Comparison of ENCODE assay signal across 19 mouse cellular contexts in genomic region chr2:173217763-173218258, GRCm38 (mm10). TPM values are rescaled to one million over a fixed set of nuclear protein-coding genes. Genes with fewer than 3 reads are reported as not detected.
DNase-seq lines count a peak whose midpoint lies in the region; ATAC-seq lines count a peak whose summit lies in the region.
"Had no signal": no experiment of that assay in that cellular context is flagged by ENCODE, and none has a peak within 500 bp of the region (broad histone marks: within the 10 kb centered on the region; RNA-seq: fewer than 3 reads in every experiment).

No protein-coding gene starts in this region.

- 84% methylated on average over 5 of the region's 5 CpGs for WGBS in heart, embryonic 10.5 days
- 82% methylated on average over 5 of the region's 5 CpGs for WGBS in heart, embryonic 12.5 days
- WGBS in midbrain, embryonic 11.5 days, result 89% methylated on average over 5 of the region's 5 CpGs
- 93% methylated on average over 5 of the region's 5 CpGs for WGBS in midbrain, embryonic 15.5 days

- H3K4me1 ChIP-seq in heart, embryonic 10.5 days, result no peaks in the 10 kb centered on the region
- no peaks in the 10 kb centered on the region for H3K4me1 ChIP-seq in heart, embryonic 12.5 days (replicated peaks)
- H3K4me1 ChIP-seq in midbrain, embryonic 11.5 days (ENCODE audit: control insufficient read depth, insufficient read depth, low read length), result no peaks in the 10 kb centered on the region
- H3K4me1 ChIP-seq in midbrain, embryonic 15.5 days, result no peaks in the 10 kb centered on the region
- H3K4me1 ChIP-seq: embryonic facial prominence, embryonic 12.5 days; forebrain, embryonic 12.5 days; hindbrain, embryonic 12.5 days had no signal

- H3K4me2 ChIP-seq in heart, embryonic 12.5 days, result no peak overlapping the region
- no peak overlapping the region for H3K4me2 ChIP-seq in midbrain, embryonic 11.5 days
- no peak overlapping the region for H3K4me2 ChIP-seq in midbrain, embryonic 15.5 days
- H3K4me2 ChIP-seq: embryonic facial prominence, embryonic 12.5 days; forebrain, embryonic 12.5 days; hindbrain, embryonic 12.5 days; limb, embryonic 15.5 days had no signal

- no peak overlapping the region for H3K9ac ChIP-seq in heart, embryonic 12.5 days
- H3K9ac ChIP-seq in midbrain, embryonic 11.5 days (ENCODE audit: low read length), result no peak overlapping the region
- H3K9ac ChIP-seq in midbrain, embryonic 15.5 days, result no peak overlapping the region
- H3K9ac ChIP-seq: embryonic facial prominence, embryonic 12.5 days; forebrain, embryonic 12.5 days; hindbrain, embryonic 12.5 days; limb, embryonic 15.5 days had no signal

- H3K27ac ChIP-seq in heart, embryonic 10.5 days, result no peak overlapping the region
- H3K27ac ChIP-seq in heart, embryonic 12.5 days (ENCODE audit: poor library complexity, severe bottlenecking), result no peak overlapping the region
- no peak overlapping the region for H3K27ac ChIP-seq in midbrain, embryonic 11.5 days (ENCODE audit: low read depth, low read length)
- no peak overlapping the region for H3K27ac ChIP-seq in midbrain, embryonic 15.5 days
- H3K27ac ChIP-seq: embryonic facial prominence, embryonic 12.5 days; forebrain, embryonic 12.5 days; hindbrain, embryonic 12.5 days; limb, embryonic 15.5 days had no signal

- H3K4me3 ChIP-seq in heart, embryonic 10.5 days, result no peak overlapping the region
- H3K4me3 ChIP-seq in heart, embryonic 12.5 days, result no peak overlapping the region
- no peak overlapping the region for H3K4me3 ChIP-seq in midbrain, embryonic 11.5 days (ENCODE audit: low read depth, low read length)
- H3K4me3 ChIP-seq in midbrain, embryonic 15.5 days, result no peak overlapping the region
- H3K4me3 ChIP-seq: embryonic facial prominence, embryonic 12.5 days; forebrain, embryonic 12.5 days; hindbrain, embryonic 12.5 days; limb, embryonic 15.5 days had no signal

- peaks cover 25% of the 10 kb centered on the region for H3K27me3 ChIP-seq in heart, embryonic 10.5 days (ENCODE audit: insufficient read depth, poor library complexity, severe bottlenecking)
- H3K27me3 ChIP-seq in heart, embryonic 12.5 days (replicated peaks), result peaks cover 7% of the 10 kb centered on the region; the same call in 1 of the 2 replicates
- no peaks in the 10 kb centered on the region for H3K27me3 ChIP-seq in midbrain, embryonic 11.5 days (ENCODE audit: control insufficient read depth, insufficient read depth, low read length)
- H3K27me3 ChIP-seq in midbrain, embryonic 15.5 days (replicated peaks), result no peaks in the 10 kb centered on the region
- H3K27me3 ChIP-seq: embryonic facial prominence, embryonic 12.5 days; forebrain, embryonic 12.5 days; hindbrain, embryonic 12.5 days; limb, embryonic 15.5 days had no signal

- DNase-seq in heart, embryonic 10.5 days (ENCODE audit: low spot score), result peak; percentile 47
- peak; percentile 12 for DNase-seq in midbrain, embryonic 11.5 days (ENCODE audit: low spot score, missing footprints)
- DNase-seq in urinary bladder, postnatal 25 days (ENCODE audit: low spot score), result peak; percentile 2
- DNase-seq in urinary bladder, adult 18-20 months (ENCODE audit: low spot score in 2 of 2), result no peak
- DNase-seq in cerebellum, adult 11-12 months, result no peak
- DNase-seq in right cerebral cortex, postnatal 36 days (ENCODE audit: low spot score in 2 of 2), result no peak
- DNase-seq: adrenal gland, postnatal 10 days; cerebellum, postnatal 36 days; kidney, adult 9 months; lung, postnatal 10 days had no signal

- H3K9me3 ChIP-seq in heart, embryonic 10.5 days, result no peaks in the 10 kb centered on the region
- peaks cover 4% of the 10 kb centered on the region; the same call in 1 of the 2 replicates for H3K9me3 ChIP-seq in heart, embryonic 12.5 days (replicated peaks)
- H3K9me3 ChIP-seq in midbrain, embryonic 11.5 days (ENCODE audit: control insufficient read depth, low read length), result no peaks in the 10 kb centered on the region
- H3K9me3 ChIP-seq in midbrain, embryonic 15.5 days, result no peaks in the 10 kb centered on the region
- H3K9me3 ChIP-seq: embryonic facial prominence, embryonic 12.5 days; forebrain, embryonic 12.5 days; limb, embryonic 15.5 days had no signal

- no peak for ATAC-seq in heart, embryonic 12.5 days (ENCODE audit: insufficient number of reproducible peaks, low FRiP score)
- ATAC-seq in midbrain, embryonic 11.5 days (ENCODE audit: low FRiP score), result no peak
- ATAC-seq in midbrain, embryonic 15.5 days (replicated peaks), result no peak
- ATAC-seq: midbrain, embryonic 16.5 days had no signal

- no peaks in the 10 kb centered on the region for H3K36me3 ChIP-seq in heart, embryonic 10.5 days
- H3K36me3 ChIP-seq in heart, embryonic 12.5 days, result no peaks in the 10 kb centered on the region
- H3K36me3 ChIP-seq in midbrain, embryonic 11.5 days (ENCODE audit: control insufficient read depth, insufficient read depth, low read length), result no peaks in the 10 kb centered on the region
- H3K36me3 ChIP-seq in midbrain, embryonic 15.5 days (replicated peaks), result no peaks in the 10 kb centered on the region
- H3K36me3 ChIP-seq: embryonic facial prominence, embryonic 12.5 days; forebrain, embryonic 12.5 days; G1E; hindbrain, embryonic 12.5 days; limb, embryonic 15.5 days had no signal

RNA-seq across cellular contexts. Expression of gene Zbp1, which starts 0.9 kb away (rescaled TPM):
- not detected in 2 replicates for polyA plus RNA-seq in heart, embryonic 10.5 days (2016; fragmentation: Nextera tagmentation; extraction: Ambion mirVana)
- not detected in 2 replicates for polyA plus RNA-seq in heart, embryonic 12.5 days (2016; fragmentation: Nextera tagmentation; extraction: Ambion mirVana)
- 0.46 and 0.55 TPM in 2 replicates for polyA plus RNA-seq in midbrain, embryonic 11.5 days (2014; fragmentation: Nextera tagmentation; extraction: Ambion mirVana)
- 0.22 and 1.1 TPM in 2 replicates for polyA plus RNA-seq in midbrain, embryonic 15.5 days (2015; fragmentation: Nextera tagmentation; extraction: Ambion mirVana)
- polyA plus RNA-seq: embryonic facial prominence, embryonic 12.5 days; G1E; heart, embryonic 14.5 days; midbrain, embryonic 16.5 days had no signal

RNA-seq across cellular contexts. Expression of gene Pmepa1, which starts 58.5 kb away (rescaled TPM):
- 1.4 and 1.9 TPM in 2 replicates for polyA plus RNA-seq in heart, embryonic 10.5 days (2016; fragmentation: Nextera tagmentation; extraction: Ambion mirVana)
- 4.0 and 4.5 TPM in 2 replicates for polyA plus RNA-seq in heart, embryonic 12.5 days (2016; fragmentation: Nextera tagmentation; extraction: Ambion mirVana)
- polyA plus RNA-seq in midbrain, embryonic 11.5 days (2014; fragmentation: Nextera tagmentation; extraction: Ambion mirVana), result 3.2 and 3.4 TPM in 2 replicates
- 4.1 and 4.6 TPM in 2 replicates for polyA plus RNA-seq in midbrain, embryonic 15.5 days (2015; fragmentation: Nextera tagmentation; extraction: Ambion mirVana)
- polyA plus RNA-seq: G1E had no signal

Comparison
In these comparisons a context has a peak if more than half of its experiments do, and no peak if none do; other contexts are left out.
1. DNase-seq: peak in heart, embryonic 10.5 days (single experiment), midbrain, embryonic 11.5 days (single experiment) and urinary bladder, postnatal 25 days (single experiment); none in urinary bladder, adult 18-20 months (0 of 2), cerebellum, adult 11-12 months (single experiment) and right cerebral cortex, postnatal 36 days (0 of 2).